Mouse (Mus musculus): ENCODE measurements around the gene 1190005I06Rik.

1190005I06Rik gene

GRCm38 (mm10) chr8:120667561-120668373, 20.3 kb upstream of the 1190005I06Rik start, which contains the start of the genes Gm27021 and Cox4i1:
Gene Gm27021, minus strand, starts transcription at chr8:120668079.
Gene Cox4i1, plus strand, starts transcription at chr8:120668222.
- DNase-seq (ENCODE audit: low spot score): peak; percentile 90

- no peak for DNase-seq (ENCODE audit: low spot score)
Measured at GRCm38 (mm10) chr8:120666807-120667470, 19.5 kb upstream of the 1190005I06Rik start.

- no peak for DNase-seq (ENCODE audit: low spot score)
Measured at GRCm38 (mm10) chr8:120665726-120666455, 18.5 kb upstream of the 1190005I06Rik start.

GRCm38 (mm10) chr8:120664566-120664965, 17.1 kb upstream of the 1190005I06Rik start:
- no peak for DNase-seq (ENCODE audit: low spot score)

- no peak for DNase-seq (ENCODE audit: low spot score)
Measured at GRCm38 (mm10) chr8:120657415-120657814, 10.0 kb upstream of the 1190005I06Rik start.

GRCm38 (mm10) chr8:120656322-120657052, 9.1 kb upstream of the 1190005I06Rik start:
- no peak for DNase-seq (ENCODE audit: low spot score)

GRCm38 (mm10) chr8:120644663-120645062, 2.8 kb downstream of the 1190005I06Rik start:
- DNase-seq (ENCODE audit: low spot score): peak; percentile 76

- DNase-seq (ENCODE audit: low spot score): no peak
Measured at GRCm38 (mm10) chr8:120642031-120642662, 5.3 kb downstream of the 1190005I06Rik start.

GRCm38 (mm10) chr8:120641245-120641644, 6.2 kb downstream of the 1190005I06Rik start:
- no peak for DNase-seq (ENCODE audit: low spot score)

GRCm38 (mm10) chr8:120634329-120634839, 13.0 kb downstream of the 1190005I06Rik start:
- peak; percentile 48 for DNase-seq (ENCODE audit: low spot score)

GRCm38 (mm10) chr8:120633665-120634271, 13.7 kb downstream of the 1190005I06Rik start:
- no peak for DNase-seq (ENCODE audit: low spot score)

- DNase-seq (ENCODE audit: low spot score): no peak
Measured at GRCm38 (mm10) chr8:120632969-120633664, 14.3 kb downstream of the 1190005I06Rik start.

GRCm38 (mm10) chr8:120631441-120632375, 15.7 kb downstream of the 1190005I06Rik start:
- no peak for DNase-seq (ENCODE audit: low spot score)

GRCm38 (mm10) chr8:120630848-120631247, 16.6 kb downstream of the 1190005I06Rik start:
- no peak for DNase-seq (ENCODE audit: low spot score)

GRCm38 (mm10) chr8:120630031-120630430, 17.4 kb downstream of the 1190005I06Rik start:
- DNase-seq (ENCODE audit: low spot score): no peak

GRCm38 (mm10) chr8:120627298-120627697, 20.1 kb downstream of the 1190005I06Rik start:
- peak; percentile 68 for DNase-seq (ENCODE audit: low spot score)

- DNase-seq (ENCODE audit: low spot score): no peak
Measured at GRCm38 (mm10) chr8:120626461-120626860, 21.0 kb downstream of the 1190005I06Rik start.

GRCm38 (mm10) chr8:120623608-120624007, 23.8 kb downstream of the 1190005I06Rik start:
- DNase-seq (ENCODE audit: low spot score): no peak

- no peak for DNase-seq (ENCODE audit: low spot score)
Measured at GRCm38 (mm10) chr8:120622161-120622560, 25.3 kb downstream of the 1190005I06Rik start.

All from layer of hippocampus, adult 11-12 months (tissue).